Mouse (Mus musculus) MEL (cell line): ENCODE results near the gene Pgm3. TPM values are rescaled to one million over a fixed set of nuclear protein-coding genes. Genes with fewer than 3 reads are reported as not detected.

ENCODE experiments used
- DNase-seq: peaks from one replicate; pipeline ENCODE4 v3.0.0; 2011; ENCODE audit warnings: low read depth, low spot score
- H3K27ac ChIP-seq: 2 replicates; pipeline ENCODE4 v1.5.1; 2012; ENCODE audit warnings: low read depth, mild to moderate bottlenecking, control low read depth, low read length, moderate library complexity; ENCODE audit not compliant: control insufficient read depth
- H3K27me3 ChIP-seq, 2 experiments: fragments of 150-350 bp in 1 of 2; sonication (generic) in 1 of 2; 2 replicates each; pipeline ENCODE4 v1.6.1; 2012; ENCODE audit warnings: low read length in 2 of 2, mild to moderate bottlenecking in 2 of 2, improper control_type of control experiment in 1 of 2, moderate library complexity in 1 of 2; ENCODE audit not compliant: insufficient read depth in 2 of 2, control insufficient read depth in 1 of 2
- H3K36me3 ChIP-seq, 2 experiments: 2 replicates each; pipeline ENCODE4 v1.6.1; 2012 to 2014; ENCODE audit warnings: low read length in 2 of 2, improper control_type of control experiment in 1 of 2, inconsistent platforms in 1 of 2, mild to moderate bottlenecking in 1 of 2; ENCODE audit not compliant: insufficient read depth in 2 of 2, control insufficient read depth in 1 of 2
- H3K4me1 ChIP-seq, 2 experiments: fragments of 150-350 bp in 1 of 2; sonication (generic) in 1 of 2; 2 replicates each; pipeline ENCODE4 v1.6.1; 2012; ENCODE audit warnings: low read length in 2 of 2, improper control_type of control experiment in 1 of 2, mild to moderate bottlenecking in 1 of 2; ENCODE audit not compliant: insufficient read depth in 2 of 2, control insufficient read depth in 1 of 2
- H3K4me3 ChIP-seq, 2 experiments: fragments of 150-350 bp in 1 of 2; sonication (generic) in 1 of 2; 2 replicates each; pipeline ENCODE4 v1.5.1; 2012; ENCODE audit warnings: low read depth in 2 of 2, low read length in 2 of 2, mild to moderate bottlenecking in 2 of 2, moderate library complexity in 2 of 2, control low read depth in 1 of 2, improper control_type of control experiment in 1 of 2; ENCODE audit not compliant: control insufficient read depth in 1 of 2, insufficient read depth in 1 of 2
- H3K79me2 ChIP-seq: 2 replicates; pipeline ENCODE4 v1.6.1; 2012; ENCODE audit warnings: mild to moderate bottlenecking, low read length, moderate library complexity; ENCODE audit not compliant: control insufficient read depth, poor library complexity, insufficient read depth
- H3K9ac ChIP-seq: 2 replicates; pipeline ENCODE4 v1.6.1; 2012; ENCODE audit warnings: low read depth, mild to moderate bottlenecking, control low read depth, low read length, moderate library complexity; ENCODE audit not compliant: control insufficient read depth, poor library complexity, severe bottlenecking
- H3K9me3 ChIP-seq: fragments of 150-350 bp; sonication (generic); replicated peaks from 2 replicates; pipeline ENCODE4 v1.6.1; 2012; ENCODE audit warnings: mild to moderate bottlenecking, low read length, improper control_type of control experiment, moderate library complexity; ENCODE audit not compliant: insufficient read depth
- CHD2 ChIP-seq: IDR thresholded peaks from 2 replicates; pipeline ENCODE4 v1.6.1; 2011; ENCODE audit warnings: low read length, improper control_type of control experiment
- CTCF ChIP-seq, 3 experiments: IDR thresholded peaks in 2 of 3; conservative IDR thresholded peaks in 1 of 3; 2 replicates each; pipeline ENCODE4 v1.5.1; 2011 to 2012; ENCODE audit warnings: low read length in 3 of 3, low read depth in 2 of 3, mild to moderate bottlenecking in 2 of 3, improper control_type of control experiment in 1 of 3, inconsistent platforms in 1 of 3, mixed read lengths in 1 of 3, moderate library complexity in 1 of 3; ENCODE audit not compliant: control insufficient read depth in 1 of 3, insufficient read depth in 1 of 3, poor library complexity in 1 of 3, severe bottlenecking in 1 of 3
- ELF1 ChIP-seq: IDR thresholded peaks from 2 replicates; pipeline ENCODE4 v1.6.1; 2014; ENCODE audit warnings: low read depth, mild to moderate bottlenecking, inconsistent platforms, low read length, improper control_type of control experiment, moderate library complexity
- GABPA ChIP-seq: IDR thresholded peaks from 2 replicates; pipeline ENCODE4 v1.6.1; 2012; ENCODE audit warnings: low read depth, mild to moderate bottlenecking, inconsistent platforms, low read length, improper control_type of control experiment, moderate library complexity
- HCFC1 ChIP-seq: IDR thresholded peaks from 2 replicates; pipeline ENCODE4 v1.6.1; 2012; ENCODE audit warnings: low read depth, mild to moderate bottlenecking, inconsistent platforms, low read length, improper control_type of control experiment, moderate library complexity
- KAT2A ChIP-seq: conservative IDR thresholded peaks from 2 replicates; pipeline ENCODE4 v1.6.1; 2012; ENCODE audit warnings: low read depth, low read length, improper control_type of control experiment, inconsistent platforms
- MAFK ChIP-seq: IDR thresholded peaks from 2 replicates; pipeline ENCODE4 v1.6.1; 2011; ENCODE audit warnings: low read depth, mild to moderate bottlenecking, low read length, improper control_type of control experiment, borderline replicate concordance
- MAX ChIP-seq: IDR thresholded peaks from 2 replicates; pipeline ENCODE4 v1.6.1; 2011; ENCODE audit warnings: low read length, improper control_type of control experiment
- MAZ ChIP-seq: IDR thresholded peaks from 2 replicates; pipeline ENCODE4 v1.6.1; 2012; ENCODE audit warnings: low read depth, mild to moderate bottlenecking, inconsistent platforms, low read length, improper control_type of control experiment
- MEF2A ChIP-seq: IDR thresholded peaks from 2 replicates; pipeline ENCODE4 v1.6.1; 2014; ENCODE audit warnings: low read depth, mild to moderate bottlenecking, inconsistent platforms, low read length, improper control_type of control experiment; ENCODE audit not compliant: poor library complexity, insufficient replicate concordance, severe bottlenecking; ENCODE audit errors: extremely low read depth
- MXI1 ChIP-seq: IDR thresholded peaks from 2 replicates; pipeline ENCODE4 v1.6.1; 2011; ENCODE audit warnings: mild to moderate bottlenecking, low read depth, low read length, improper control_type of control experiment
- MYB ChIP-seq: IDR thresholded peaks from 2 replicates; pipeline ENCODE4 v1.6.1; 2011; ENCODE audit warnings: mild to moderate bottlenecking, low read depth, low read length, improper control_type of control experiment
- MYC ChIP-seq: IDR thresholded peaks from 2 replicates; pipeline ENCODE4 v1.6.1; 2011; ENCODE audit warnings: low read depth, mild to moderate bottlenecking, low read length, improper control_type of control experiment, moderate library complexity
- NELFE ChIP-seq: IDR thresholded peaks from 2 replicates; pipeline ENCODE4 v1.6.1; 2011; ENCODE audit warnings: low read depth, low read length, improper control_type of control experiment
- NRF1 ChIP-seq: IDR thresholded peaks from 2 replicates; pipeline ENCODE4 v1.6.1; 2014; ENCODE audit warnings: low read depth, mild to moderate bottlenecking, inconsistent platforms, low read length, improper control_type of control experiment, moderate library complexity; ENCODE audit not compliant: poor library complexity, insufficient read depth, severe bottlenecking
- POLR2A ChIP-seq, 2 experiments: IDR thresholded peaks; 2 replicates each; pipeline ENCODE4 v1.6.1; 2011 to 2012; ENCODE audit warnings: low read length in 2 of 2, mild to moderate bottlenecking in 2 of 2, control low read depth in 1 of 2, improper control_type of control experiment in 1 of 2, low read depth in 1 of 2, moderate library complexity in 1 of 2; ENCODE audit not compliant: control insufficient read depth in 1 of 2, insufficient read depth in 1 of 2, poor library complexity in 1 of 2
- POLR2AphosphoS2 ChIP-seq: IDR thresholded peaks from 2 replicates; pipeline ENCODE4 v1.6.1; 2011; ENCODE audit warnings: low read length, improper control_type of control experiment
- POLR2AphosphoS5 ChIP-seq: IDR thresholded peaks from 2 replicates; pipeline ENCODE4 v1.6.1; 2012; ENCODE audit warnings: low read depth, borderline replicate concordance, mild to moderate bottlenecking, inconsistent platforms, low read length, moderate library complexity, mixed read lengths
- RCOR1 ChIP-seq: IDR thresholded peaks from 2 replicates; pipeline ENCODE4 v1.6.1; 2012; ENCODE audit warnings: low read depth, mild to moderate bottlenecking, inconsistent platforms, low read length, improper control_type of control experiment
- SIN3A ChIP-seq: IDR thresholded peaks from 2 replicates; pipeline ENCODE4 v1.6.1; 2012; ENCODE audit warnings: low read length, improper control_type of control experiment, inconsistent platforms
- SMC3 ChIP-seq: IDR thresholded peaks from 2 replicates; pipeline ENCODE4 v1.6.1; 2011; ENCODE audit warnings: low read depth, low read length, improper control_type of control experiment
- TAL1 ChIP-seq: IDR thresholded peaks from 2 replicates; pipeline ENCODE4 v1.6.1; 2012; ENCODE audit warnings: mild to moderate bottlenecking, inconsistent platforms, low read length, moderate library complexity, mixed read lengths
- TBP ChIP-seq: IDR thresholded peaks from 2 replicates; pipeline ENCODE4 v1.8.0; 2011; ENCODE audit warnings: low read depth, low read length, improper control_type of control experiment
- TCF12 ChIP-seq: IDR thresholded peaks from 2 replicates; pipeline ENCODE4 v1.6.1; 2014; ENCODE audit warnings: low read depth, mild to moderate bottlenecking, inconsistent platforms, low read length, improper control_type of control experiment, moderate library complexity
- UBTF ChIP-seq: IDR thresholded peaks from 2 replicates; pipeline ENCODE4 v1.6.1; 2012; ENCODE audit warnings: low read depth, mild to moderate bottlenecking, inconsistent platforms, low read length, improper control_type of control experiment, moderate library complexity, borderline replicate concordance; ENCODE audit not compliant: insufficient read depth
- USF1 ChIP-seq: IDR thresholded peaks from 2 replicates; pipeline ENCODE4 v1.6.1; 2014; ENCODE audit warnings: low read depth, mild to moderate bottlenecking, inconsistent platforms, low read length, improper control_type of control experiment, moderate library complexity
- USF2 ChIP-seq, 2 experiments: IDR thresholded peaks; 2 replicates each; pipeline ENCODE4 v1.6.1; 2011 to 2012; ENCODE audit warnings: improper control_type of control experiment in 2 of 2, low read length in 2 of 2, borderline replicate concordance in 1 of 2, inconsistent platforms in 1 of 2, low read depth in 1 of 2, mild to moderate bottlenecking in 1 of 2; ENCODE audit not compliant: insufficient read depth in 1 of 2
- ZC3H11A ChIP-seq: IDR thresholded peaks from 2 replicates; pipeline ENCODE4 v1.6.1; 2012; ENCODE audit warnings: low read depth, mild to moderate bottlenecking, inconsistent platforms, low read length, improper control_type of control experiment
- ZMIZ1 ChIP-seq: IDR thresholded peaks from 2 replicates; pipeline ENCODE4 v1.6.1; 2012; ENCODE audit warnings: low read depth, mild to moderate bottlenecking, inconsistent platforms, low read length, improper control_type of control experiment, moderate library complexity
- polyA plus RNA-seq, 2 experiments: library from polyadenylated mRNA; stranded (reverse) in 1 of 2; unstranded in 1 of 2; fragments of >175 nt in 1 of 2; fragments of >200 nt in 1 of 2; gene quantifications; 2 replicates each; pipeline versions ENCODE4 v1.2.1 to v1.2.4; 2012; ENCODE audit warnings: low replicate concordance in 2 of 2, low read depth in 1 of 2; ENCODE audit not compliant: insufficient read length in 2 of 2, insufficient read depth in 1 of 2, missing spikeins in 1 of 2
- total RNA-seq: library from RNA; depleted of rRNA; stranded (reverse); fragments of 300-350 nt; gene quantifications from 2 replicates; pipeline ENCODE4 v1.2.3, GENCODE M21; 2012; rRNA removed

Pgm3 gene
- total RNA-seq (10.2 and 10.3 TPM in 2 replicates), polyA plus RNA-seq (10 to 100 TPM in 1 of 2 experiments, not detected in 1; 10.9 TPM)

DNA sequence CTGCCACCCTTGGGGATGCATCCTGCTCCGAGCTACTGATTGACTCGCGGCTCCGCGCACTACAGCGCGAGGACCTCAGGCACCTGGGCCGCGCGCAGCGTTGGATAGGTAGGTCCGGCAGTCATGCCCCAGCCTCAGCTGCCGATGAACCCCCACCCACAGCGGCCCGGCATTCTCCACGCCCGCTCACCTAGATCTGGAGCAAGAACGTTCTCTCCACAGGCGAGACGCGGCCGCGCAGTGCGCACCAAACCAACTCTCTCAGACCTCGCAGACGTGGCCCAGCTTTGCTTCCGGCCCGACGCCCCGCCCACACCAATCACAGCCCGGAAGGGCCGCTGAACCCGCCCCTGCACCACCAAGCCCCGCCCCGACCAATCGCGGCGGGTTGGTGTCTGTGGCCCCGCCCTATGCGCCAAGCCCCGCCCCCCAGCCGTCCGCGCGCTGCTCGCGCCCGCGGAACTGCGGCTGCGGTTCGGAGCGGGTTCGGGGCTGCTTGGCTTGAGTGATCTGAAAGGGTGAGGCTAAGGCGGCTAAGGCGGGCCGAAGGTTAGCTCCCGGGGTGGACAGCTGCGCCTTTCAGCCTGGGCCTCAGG lies at the start of gene Pgm3, which contains the start of gene Rwdd2a:
Pgm3 (minus strand) TSS at position 303 of the 596 bp plus-strand sequence.
Rwdd2a (plus strand) TSS at position 452 of the 596 bp plus-strand sequence.
- Histone ChIP-seq H3K4me1 (peaks cover 0 to 6% of the 10 kb centered on the region in 2 experiments; a peak in 2 of 4 replicates), H3K79me2 (peaks cover 2% of the 10 kb centered on the region; the same call in 1 of the 2 replicates), H3K27ac (no peak within 1 kb of the TSS), H3K4me3 (peak within 1 kb of the TSS; percentile 96 to 98), H3K9me3 (no peaks in the 10 kb centered on the region), H3K36me3 (no peaks in the 10 kb centered on the region; a peak in 1 of 4 replicates)
- TF ChIP-seq SMC3 (no peak), MYC (0 out of 2 replicates have a peak, but pooled peaks have one; percentile 10), NRF1 (peak; percentile 48; the same call in 1 of the 2 replicates), POLR2AphosphoS5 (no peak), USF1 (0 out of 2 replicates have a peak, but pooled peaks have one; percentile 11), POLR2A (IDR thresholded peaks at IDR 0.05; ENCODE audit: control insufficient read depth in 1 of 2, insufficient read depth in 1 of 2, low read depth in 1 of 2, low read length in 2 of 2, poor library complexity in 1 of 2) (peak; percentile 81 to 90), SIN3A (0 out of 2 replicates have a peak, but pooled peaks have one; percentile 59), TCF12 (no peak), USF2 (IDR thresholded peaks at IDR 0.05; ENCODE audit: borderline replicate concordance in 1 of 2, insufficient read depth in 1 of 2, low read depth in 1 of 2, low read length in 2 of 2) (no peak), RCOR1 (no peak), KAT2A (no peak), POLR2AphosphoS2 (peak; percentile 76; the same call in 1 of the 2 replicates), GABPA (no peak), MXI1 (peak; percentile 58; the same call in 1 of the 2 replicates), ELF1 (peak; percentile 89), CTCF (IDR thresholded peaks at IDR 0.05 in 2 of 3, conservative IDR thresholded peaks at IDR 0.05 in 1 of 3; ENCODE audit: control insufficient read depth in 1 of 3, insufficient read depth in 1 of 3, low read depth in 2 of 3, low read length in 3 of 3, poor library complexity in 1 of 3, severe bottlenecking in 1 of 3) (no peak), HCFC1 (peak; percentile 70), ZMIZ1 (peak; percentile 55; the same call in 1 of the 2 replicates), MAFK (no peak), MEF2A (no peak), TAL1 (no peak), NELFE (peak; percentile 85), MAZ (no peak), MAX (0 out of 2 replicates have a peak, but pooled peaks have one; percentile 25), CHD2 (no peak), UBTF (no peak), MYB (no peak), TBP (no peak), ZC3H11A (no peak)
- TF ChIP-seq, all 39 proteins: peak for 12
- H3K27me3 ChIP-seq: no peaks in the 10 kb centered on the region
- DNase-seq: peak; percentile 94
- H3K9ac ChIP-seq: peak within 1 kb of the TSS; percentile 83
